Mouse (Mus musculus): ENCODE measurements around the gene Mpg.

Gene Mpg

GRCm38 (mm10) chr11:32201922-32202685, 24.2 kb upstream of the Mpg start:
- DNase-seq (ENCODE audit: low read depth, low spot score): no peak

GRCm38 (mm10) chr11:32205058-32205873, 21.0 kb upstream of the Mpg start, which contains the start of gene Snrnp25:
Gene Snrnp25, plus strand, starts transcription at chr11:32205415.
- DNase-seq (ENCODE audit: low read depth, low spot score): peak; percentile 99

GRCm38 (mm10) chr11:32210623-32211022, 15.7 kb upstream of the Mpg start:
- DNase-seq (ENCODE audit: low read depth, low spot score): no peak

- DNase-seq (ENCODE audit: low read depth, low spot score): no peak
These were observed 10.7 kb upstream of the Mpg start for GRCm38 (mm10) chr11:32215372-32216162.

GRCm38 (mm10) chr11:32216851-32217250, 9.5 kb upstream of the Mpg start:
- peak; percentile 88 for DNase-seq (ENCODE audit: low read depth, low spot score)

- DNase-seq (ENCODE audit: low read depth, low spot score): peak; percentile 54
These were observed 7.7 kb upstream of the Mpg start for GRCm38 (mm10) chr11:32218501-32219050.

- no peak for DNase-seq (ENCODE audit: low read depth, low spot score)
These were observed 7.0 kb upstream of the Mpg start for GRCm38 (mm10) chr11:32219287-32219686.

- DNase-seq (ENCODE audit: low read depth, low spot score): peak; percentile 47
These were observed 5.6 kb upstream of the Mpg start for GRCm38 (mm10) chr11:32220607-32221224.

GRCm38 (mm10) chr11:32221225-32221950, 4.9 kb upstream of the Mpg start:
- peak; percentile 50 for DNase-seq (ENCODE audit: low read depth, low spot score)

GRCm38 (mm10) chr11:32221951-32222409, 4.3 kb upstream of the Mpg start, which contains the start of gene Rhbdf1:
Gene Rhbdf1, minus strand, starts transcription at chr11:32222300.
- no peak for DNase-seq (ENCODE audit: low read depth, low spot score)

GRCm38 (mm10) chr11:32222570-32223194, 3.6 kb upstream of the Mpg start:
- peak; percentile 61 for DNase-seq (ENCODE audit: low read depth, low spot score)

GRCm38 (mm10) chr11:32223297-32223967, 2.9 kb upstream of the Mpg start:
- peak; percentile 41 for DNase-seq (ENCODE audit: low read depth, low spot score)

GRCm38 (mm10) chr11:32224468-32225139, 1.7 kb upstream of the Mpg start:
- no peak for DNase-seq (ENCODE audit: low read depth, low spot score)

GRCm38 (mm10) chr11:32225222-32226104, 842 bp upstream of the Mpg start:
- DNase-seq (ENCODE audit: low read depth, low spot score): no peak

GRCm38 (mm10) chr11:32227041-32227440, 736 bp downstream of the Mpg start:
- no peak for DNase-seq (ENCODE audit: low read depth, low spot score)

- DNase-seq (ENCODE audit: low read depth, low spot score): no peak
These were observed 1.2 kb downstream of the Mpg start for GRCm38 (mm10) chr11:32227555-32227954.

GRCm38 (mm10) chr11:32228292-32228845, 2.1 kb downstream of the Mpg start:
- no peak for DNase-seq (ENCODE audit: low read depth, low spot score)

All from ES-CJ7 (cell line).